Mouse (Mus musculus): Measurements from ENCODE around the gene Cacna2d3. TPM values are rescaled to one million over a fixed set of nuclear protein-coding genes. Genes with fewer than 3 reads are reported as not detected.
A peak's percentile ranks its signal among the peaks of the same experiment; 100 is the strongest.

The Cacna2d3 gene
- polyA plus RNA-seq, 1 experiment from 2014 or later: not detected

- no peaks in the 10 kb centered on the region for H3K4me1 ChIP-seq (ENCODE audit: insufficient read depth)
These were observed 584.0 kb downstream of the Cacna2d3 start for GRCm38 (mm10) chr14:29137614-29138013.

DNA sequence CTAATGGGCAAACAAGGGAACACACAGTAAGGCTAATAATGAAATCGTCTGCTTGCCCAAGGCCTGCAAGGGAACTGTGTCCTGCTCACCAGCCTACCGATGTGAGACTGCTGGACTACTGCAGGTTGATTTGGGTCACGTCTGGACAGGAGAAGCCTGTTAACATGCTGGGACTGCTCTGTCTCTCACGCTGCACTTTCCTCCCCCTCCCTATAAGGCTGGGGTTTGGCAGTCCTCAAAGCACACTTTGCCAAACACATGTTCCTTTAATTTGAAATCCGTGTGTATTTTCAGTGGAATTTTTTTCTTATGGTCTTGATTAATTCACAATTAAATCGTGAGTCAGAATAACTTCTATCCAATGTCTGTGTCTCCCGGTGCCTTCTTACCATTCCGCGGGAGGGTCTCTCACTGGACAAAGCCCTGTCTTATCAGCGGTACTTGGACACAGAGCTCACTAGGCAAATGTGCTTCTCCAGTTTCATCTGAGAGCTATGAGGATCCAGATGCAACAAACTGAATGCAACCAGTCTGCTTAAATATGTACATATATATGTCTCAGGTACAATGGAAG is 584.6 kb downstream of the Cacna2d3 start:
- ATAC-seq: no peak
- no peaks in the 10 kb centered on the region for H3K27me3 ChIP-seq (ENCODE audit: insufficient read depth, low read length)
- 79% methylated on average over 10 of the region's 10 CpGs for WGBS (ENCODE audit: insufficient replicate concordance)

More at GRCm38 (mm10) chr14:29137614-29138013, 584.0 kb downstream of the Cacna2d3 start:
- H3K4me2 ChIP-seq (ENCODE audit: low read depth, low read length): no peak overlapping the region
- H3K36me3 ChIP-seq (replicated peaks; ENCODE audit: insufficient read depth, low read length): no peaks in the 10 kb centered on the region
- no peak overlapping the region for H3K4me3 ChIP-seq (ENCODE audit: low read depth, low read length)
- no peaks in the 10 kb centered on the region for H3K27me3 ChIP-seq (ENCODE audit: insufficient read depth, low read length)
- H3K27ac ChIP-seq (ENCODE audit: low read depth): no peak overlapping the region
- DNase-seq (no peak), ATAC-seq (no peak)
- TF ChIP-seq CTCF (IDR thresholded peaks at IDR 0.05; ENCODE audit: low read depth) (no peak), EP300 (IDR thresholded peaks at IDR 0.05; ENCODE audit: low read depth) (no peak)
- no peaks in the 10 kb centered on the region for H3K9me3 ChIP-seq (ENCODE audit: low read length)
- WGBS (ENCODE audit: insufficient replicate concordance): 73% methylated on average over 7 of the region's 7 CpGs
- H3K9ac ChIP-seq (replicated peaks): no peak overlapping the region

GRCm38 (mm10) chr14:29134901-29135300 is 586.8 kb downstream of the Cacna2d3 start:
- Histone ChIP-seq H3K36me3 (replicated peaks; ENCODE audit: insufficient read depth, low read length) (no peaks in the 10 kb centered on the region), H3K9me3 (ENCODE audit: low read length) (no peaks in the 10 kb centered on the region), H3K9ac (replicated peaks) (no peak overlapping the region), H3K27ac (ENCODE audit: low read depth) (no peak overlapping the region), H3K4me1 (ENCODE audit: insufficient read depth) (no peaks in the 10 kb centered on the region), H3K4me2 (ENCODE audit: low read depth, low read length) (no peak overlapping the region), H3K4me3 (ENCODE audit: low read depth, low read length) (no peak overlapping the region), H3K27me3 (ENCODE audit: insufficient read depth, low read length) (no peaks in the 10 kb centered on the region)
- ATAC-seq (no peak), DNase-seq (no peak)
- TF ChIP-seq EP300 (IDR thresholded peaks at IDR 0.05; ENCODE audit: low read depth): no peak
- TF ChIP-seq CTCF (IDR thresholded peaks at IDR 0.05; ENCODE audit: low read depth): no peak
- 77% methylated on average over 5 of the region's 5 CpGs for WGBS (ENCODE audit: insufficient replicate concordance)

More for the DNA sequence above, 584.6 kb downstream of the Cacna2d3 start:
- no peak overlapping the region for H3K27ac ChIP-seq (ENCODE audit: low read depth)
- no peak overlapping the region for H3K9ac ChIP-seq (replicated peaks)
- H3K4me1 ChIP-seq (ENCODE audit: insufficient read depth): no peaks in the 10 kb centered on the region
- H3K4me2 ChIP-seq (ENCODE audit: low read depth, low read length): no peak overlapping the region
- no peak overlapping the region for H3K4me3 ChIP-seq (ENCODE audit: low read depth, low read length)
- H3K36me3 ChIP-seq (replicated peaks; ENCODE audit: insufficient read depth, low read length): no peaks in the 10 kb centered on the region
- no peaks in the 10 kb centered on the region for H3K9me3 ChIP-seq (ENCODE audit: low read length)
- TF ChIP-seq CTCF (IDR thresholded peaks at IDR 0.05; ENCODE audit: low read depth) (no peak), EP300 (IDR thresholded peaks at IDR 0.05; ENCODE audit: low read depth) (no peak)
- DNase-seq: no peak

DNA sequence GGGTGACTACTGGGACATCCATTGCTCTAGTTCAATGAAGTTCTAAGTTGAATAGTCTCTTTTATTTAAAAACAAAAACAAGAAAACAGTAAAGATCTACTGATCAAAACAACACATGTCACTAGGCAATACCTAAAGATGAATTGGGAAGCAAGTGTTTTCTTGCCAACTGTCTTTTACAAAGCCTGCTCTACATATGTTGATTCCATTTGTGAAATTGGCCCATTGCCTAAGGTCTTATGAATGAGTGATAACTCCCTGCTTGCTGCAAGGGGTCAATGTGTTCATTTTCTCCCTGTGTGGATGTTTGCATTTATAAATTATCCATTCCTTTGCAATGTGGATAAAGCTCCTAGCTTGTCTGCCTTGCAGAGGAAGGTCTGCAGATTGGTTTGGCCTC is 591.2 kb downstream of the Cacna2d3 start:
- H3K4me2 ChIP-seq (ENCODE audit: low read depth, low read length): no peak overlapping the region
- ATAC-seq: no peak

GRCm38 (mm10) chr14:29123886-29124285 is 597.8 kb downstream of the Cacna2d3 start:
- Histone ChIP-seq H3K4me1 (ENCODE audit: insufficient read depth) (no peaks in the 10 kb centered on the region), H3K36me3 (replicated peaks; ENCODE audit: insufficient read depth, low read length) (no peaks in the 10 kb centered on the region), H3K27me3 (ENCODE audit: insufficient read depth, low read length) (no peaks in the 10 kb centered on the region), H3K9me3 (ENCODE audit: low read length) (no peaks in the 10 kb centered on the region), H3K9ac (replicated peaks) (no peak overlapping the region), H3K4me2 (ENCODE audit: low read depth, low read length) (no peak overlapping the region), H3K4me3 (ENCODE audit: low read depth, low read length) (no peak overlapping the region), H3K27ac (ENCODE audit: low read depth) (no peak overlapping the region)
- ATAC-seq (no peak), DNase-seq (no peak)
- TF ChIP-seq EP300 (IDR thresholded peaks at IDR 0.05; ENCODE audit: low read depth): no peak
- TF ChIP-seq CTCF (IDR thresholded peaks at IDR 0.05; ENCODE audit: low read depth): peak; percentile 23

More for the DNA sequence above, 591.2 kb downstream of the Cacna2d3 start:
- H3K36me3 ChIP-seq (replicated peaks; ENCODE audit: insufficient read depth, low read length): no peaks in the 10 kb centered on the region
- no peaks in the 10 kb centered on the region for H3K27me3 ChIP-seq (ENCODE audit: insufficient read depth, low read length)
- DNase-seq: no peak
- no peak overlapping the region for H3K27ac ChIP-seq (ENCODE audit: low read depth)
- no peak for TF ChIP-seq EP300 (IDR thresholded peaks at IDR 0.05; ENCODE audit: low read depth)
- no peak for TF ChIP-seq CTCF (IDR thresholded peaks at IDR 0.05; ENCODE audit: low read depth)
- H3K4me1 ChIP-seq (ENCODE audit: insufficient read depth): no peaks in the 10 kb centered on the region
- H3K9ac ChIP-seq (replicated peaks): no peak overlapping the region
- H3K9me3 ChIP-seq (ENCODE audit: low read length): no peaks in the 10 kb centered on the region
- H3K4me3 ChIP-seq (ENCODE audit: low read depth, low read length): no peak overlapping the region

DNA sequence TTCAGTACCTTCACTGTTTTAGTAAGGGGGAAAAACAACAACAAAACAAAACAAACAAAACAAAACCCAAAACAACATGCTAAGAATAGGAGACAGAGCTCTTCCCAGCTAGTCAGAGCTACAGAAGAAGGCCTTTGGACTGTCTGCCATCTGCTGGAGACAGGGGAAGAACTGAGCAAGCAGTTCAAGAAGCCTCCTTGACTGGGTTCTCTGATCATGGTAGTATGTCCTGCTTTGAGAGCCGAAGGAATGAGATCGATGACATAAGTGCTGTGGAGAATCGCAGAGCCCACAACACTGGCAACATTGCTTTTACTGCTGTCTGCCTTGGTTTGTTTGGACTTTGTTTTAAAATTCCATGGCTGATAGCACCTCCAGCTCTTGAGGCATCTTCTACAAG is 598.9 kb downstream of the Cacna2d3 start:
- 89% methylated on average over 3 of the region's 3 CpGs for WGBS (ENCODE audit: insufficient replicate concordance)
- H3K9me3 ChIP-seq (ENCODE audit: low read length): no peaks in the 10 kb centered on the region

More for the DNA sequence above, 598.9 kb downstream of the Cacna2d3 start:
- Histone ChIP-seq H3K4me3 (ENCODE audit: low read depth, low read length) (no peak overlapping the region), H3K27me3 (ENCODE audit: insufficient read depth, low read length) (no peaks in the 10 kb centered on the region), H3K9ac (replicated peaks) (no peak overlapping the region), H3K36me3 (replicated peaks; ENCODE audit: insufficient read depth, low read length) (no peaks in the 10 kb centered on the region), H3K4me2 (ENCODE audit: low read depth, low read length) (no peak overlapping the region), H3K4me1 (ENCODE audit: insufficient read depth) (no peaks in the 10 kb centered on the region), H3K27ac (ENCODE audit: low read depth) (no peak overlapping the region)
- ATAC-seq (no peak), DNase-seq (no peak)
- no peak for TF ChIP-seq EP300 (IDR thresholded peaks at IDR 0.05; ENCODE audit: low read depth)
- no peak for TF ChIP-seq CTCF (IDR thresholded peaks at IDR 0.05; ENCODE audit: low read depth)

Measured in liver, postnatal 0 days (tissue).